Mouse (Mus musculus) heart, postnatal 36 days (tissue): Measurements from ENCODE around the gene Foxp3. TPM values are rescaled to one million over a fixed set of nuclear protein-coding genes. Genes with fewer than 3 reads are reported as not detected.
A peak's percentile ranks its signal among the peaks of the same experiment; 100 is the strongest.

Experiments
- DNase-seq, 2 experiments: peaks; one replicate each; pipeline ENCODE4 v3.0.0; 2021 to 2022
- intact Hi-C: fragments of 180-260 bp; cut with DNase I; formaldehyde crosslinking; loops from one replicate; pipeline ENCODE4 v1.15.1; 2025
- total RNA-seq, 2 experiments: library from RNA; stranded (reverse); gene quantifications; 2 replicates each; pipeline ENCODE4 v1.2.3; 2021

Gene Foxp3
- total RNA-seq: not detected

DNA sequence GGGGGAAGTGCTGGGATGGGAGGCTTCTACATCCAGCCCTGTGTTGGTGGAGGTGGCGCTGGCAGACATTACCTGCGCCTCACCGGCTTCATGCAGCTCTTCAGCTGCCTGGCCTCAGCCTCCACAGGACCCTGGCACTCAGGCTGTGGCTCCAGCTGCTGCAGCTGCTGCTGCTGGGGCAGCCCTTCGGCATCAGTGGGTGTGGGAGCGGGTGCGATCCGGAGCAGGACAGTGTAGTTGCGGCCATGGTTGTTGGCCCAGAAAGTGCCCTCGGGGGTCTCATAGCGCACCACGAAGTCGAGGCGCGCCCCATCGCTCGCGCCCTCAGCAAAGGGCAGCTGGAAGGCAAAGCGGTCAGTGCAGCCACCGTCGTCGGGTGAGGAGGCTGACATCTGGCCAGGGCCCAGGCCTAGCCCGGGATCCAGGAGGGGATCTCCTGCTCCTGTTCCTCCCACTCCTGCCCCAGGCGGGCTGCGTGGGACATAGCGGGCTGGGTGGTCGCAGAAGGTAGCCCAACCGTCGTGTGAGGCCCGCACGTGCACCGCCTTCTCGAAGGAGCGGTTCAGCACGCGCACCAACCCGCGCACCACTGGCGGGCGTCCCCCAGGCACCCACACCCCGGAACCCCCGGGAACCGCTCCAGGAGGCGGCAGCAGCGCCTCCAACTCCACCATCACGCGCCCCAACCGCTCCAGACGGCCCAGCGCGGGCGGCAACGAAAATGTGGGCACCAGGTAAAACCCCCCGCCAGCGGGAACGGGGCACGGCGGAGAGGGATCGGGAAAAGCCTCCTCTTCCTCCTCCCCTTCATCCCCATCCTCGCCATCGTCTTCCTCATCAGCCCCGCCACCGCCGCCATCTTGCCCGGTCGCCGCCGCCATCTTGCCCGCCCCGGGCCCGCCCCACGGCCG, at the start of gene Foxp3:
Gene Foxp3 (plus strand): TSS at position 469 of the 911 bp plus-strand sequence.
- intact Hi-C loops: loop anchor here (10.0 kb wide), 2 partner anchors 121 to 249 kb away; partner anchors contain the start of gene Gpkow
- peak; percentile 10 to 50 for DNase-seq

DNA sequence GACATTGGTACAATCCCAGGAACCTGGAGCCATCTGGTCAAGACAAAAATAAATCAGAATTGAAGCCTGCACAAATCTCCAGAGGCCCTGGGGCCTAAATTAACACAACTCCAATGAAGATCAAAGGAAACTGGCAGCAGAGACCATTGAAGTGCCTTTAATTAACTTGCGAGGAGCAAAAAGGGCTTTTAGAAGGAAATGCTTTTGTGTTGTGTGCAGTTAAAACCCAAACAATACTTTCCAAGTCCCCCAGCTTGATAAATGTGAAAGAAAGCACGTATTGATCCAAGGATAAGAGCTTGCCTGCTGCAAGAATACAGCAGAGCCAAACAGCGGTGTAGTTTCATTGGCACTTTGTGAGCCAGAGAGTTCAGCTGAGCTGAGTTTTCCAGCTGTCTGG, 48.5 kb upstream of the Foxp3 start:
- no peak for DNase-seq
- intact Hi-C loops: no loop called here

DNA sequence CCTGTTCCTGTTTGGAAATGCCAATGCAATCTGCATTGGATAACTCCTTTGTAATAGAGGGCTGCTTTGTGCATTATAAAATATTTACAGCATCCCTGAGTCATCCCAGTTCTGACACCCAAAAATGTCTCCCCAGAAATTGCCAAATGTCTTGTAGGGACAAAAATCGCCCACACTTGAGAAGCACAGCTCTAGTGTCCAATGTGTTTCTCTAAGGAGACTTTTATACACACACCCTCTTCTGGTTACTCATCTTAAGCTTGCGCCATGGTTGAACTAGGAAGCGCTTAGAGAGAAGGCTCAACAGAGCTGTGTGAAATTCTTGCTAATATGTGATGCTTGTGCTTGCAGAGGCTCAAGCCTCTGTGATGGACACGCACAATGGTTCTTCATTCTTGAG, 20.0 kb upstream of the Foxp3 start:
- intact Hi-C loops: no loop called here
- DNase-seq: no peak

DNA sequence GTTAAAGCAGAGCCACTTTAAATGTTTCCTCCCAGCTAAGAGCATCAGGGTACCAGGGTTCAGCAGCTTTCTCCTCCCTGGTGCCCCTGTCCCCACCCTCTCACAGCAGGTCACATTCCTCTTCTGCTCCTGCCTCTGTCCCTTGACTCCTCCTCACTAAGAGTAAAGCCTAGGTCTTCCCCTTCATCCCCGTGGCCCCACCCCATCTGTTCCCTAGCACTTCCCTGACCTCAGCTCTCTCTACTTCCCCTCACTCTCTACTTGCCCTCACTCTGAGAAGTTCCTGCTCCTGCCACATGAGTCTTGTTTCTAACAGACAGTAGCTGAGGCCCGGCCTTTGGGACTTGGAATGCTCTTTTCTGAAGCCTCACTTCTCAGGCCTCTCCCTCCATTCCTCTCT, 10.4 kb upstream of the Foxp3 start:
- intact Hi-C loops: no loop called here
- DNase-seq: no peak

DNA sequence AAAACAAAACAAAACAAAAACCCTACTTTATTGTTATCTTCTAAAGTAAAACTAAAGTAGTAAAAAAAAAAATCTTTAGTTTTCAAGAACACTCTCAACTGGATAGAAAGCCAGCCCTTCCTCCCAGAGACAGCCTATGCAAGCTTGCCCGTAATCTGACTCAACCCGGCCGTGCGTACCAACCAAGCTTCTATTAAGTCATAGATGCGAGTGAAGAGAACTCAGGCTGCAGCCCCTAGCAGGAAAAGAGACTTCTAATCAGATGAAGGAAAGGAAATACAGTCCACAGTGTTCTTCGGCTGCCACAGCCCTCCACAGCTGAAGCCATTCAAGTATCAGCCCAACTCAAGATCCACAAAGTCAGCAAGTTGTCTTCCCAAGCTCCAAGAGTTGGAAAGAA, 7.1 kb upstream of the Foxp3 start:
- no peak for DNase-seq
- intact Hi-C loops: no loop called here

DNA sequence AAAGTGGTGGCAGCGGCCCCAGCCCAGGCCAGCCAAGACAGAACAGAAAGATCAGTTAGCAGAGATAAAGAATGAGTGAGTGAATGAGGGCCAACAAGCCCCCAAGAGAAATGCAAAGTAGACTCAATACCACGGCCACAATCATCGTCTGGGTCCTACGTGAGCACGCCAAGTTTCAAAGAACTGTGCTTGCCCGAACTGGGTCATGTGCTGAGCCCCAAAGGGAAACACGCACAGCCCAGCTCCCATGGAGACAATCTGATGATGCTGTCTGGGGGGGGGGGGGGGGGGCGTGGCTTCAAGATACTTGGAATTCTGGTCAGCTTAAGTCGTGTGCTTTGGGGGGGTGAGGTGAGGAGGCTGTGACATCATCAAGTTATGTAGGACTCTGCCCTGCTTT, 6.0 kb upstream of the Foxp3 start:
- intact Hi-C loops: no loop called here

DNA sequence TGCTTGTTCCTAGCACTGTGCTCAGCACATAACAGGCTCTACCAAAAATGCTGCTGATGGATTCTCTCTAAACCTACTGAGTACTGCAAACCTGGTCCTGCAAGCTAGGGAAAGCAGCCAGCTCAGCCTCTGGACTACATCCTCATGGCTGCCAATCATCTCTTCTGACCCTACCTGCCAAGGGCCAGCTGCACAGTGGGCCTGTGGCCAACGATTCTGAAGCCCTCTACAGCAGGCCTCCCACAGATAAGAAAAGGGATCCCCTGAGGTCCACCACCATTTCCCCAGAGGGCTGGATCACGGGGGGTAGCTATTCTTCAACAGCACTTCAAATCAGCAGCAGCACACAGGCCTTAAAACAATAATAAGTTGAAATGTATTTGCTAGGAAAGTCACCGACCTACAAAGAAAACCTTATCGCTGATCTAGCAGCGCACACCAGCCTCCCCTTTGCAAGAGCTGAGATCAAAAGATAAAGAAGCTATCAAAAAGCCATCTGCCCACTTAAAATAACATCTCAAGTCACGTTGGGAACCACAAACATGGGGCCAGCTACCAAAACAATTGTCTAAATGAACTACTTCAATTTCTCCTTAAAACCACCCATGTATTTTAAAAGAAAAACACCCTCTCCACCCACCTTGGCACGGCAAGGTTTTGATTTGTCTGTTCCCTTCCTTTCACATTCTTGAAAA, 2.8 kb upstream of the Foxp3 start:
- DNase-seq: no peak
- intact Hi-C loops: loop anchor here (10.0 kb wide), 2 partner anchors 124 to 246 kb away; partner anchors contain the start of gene Gpkow

More for the DNA sequence above, 6.0 kb upstream of the Foxp3 start:
- DNase-seq: no peak

DNA sequence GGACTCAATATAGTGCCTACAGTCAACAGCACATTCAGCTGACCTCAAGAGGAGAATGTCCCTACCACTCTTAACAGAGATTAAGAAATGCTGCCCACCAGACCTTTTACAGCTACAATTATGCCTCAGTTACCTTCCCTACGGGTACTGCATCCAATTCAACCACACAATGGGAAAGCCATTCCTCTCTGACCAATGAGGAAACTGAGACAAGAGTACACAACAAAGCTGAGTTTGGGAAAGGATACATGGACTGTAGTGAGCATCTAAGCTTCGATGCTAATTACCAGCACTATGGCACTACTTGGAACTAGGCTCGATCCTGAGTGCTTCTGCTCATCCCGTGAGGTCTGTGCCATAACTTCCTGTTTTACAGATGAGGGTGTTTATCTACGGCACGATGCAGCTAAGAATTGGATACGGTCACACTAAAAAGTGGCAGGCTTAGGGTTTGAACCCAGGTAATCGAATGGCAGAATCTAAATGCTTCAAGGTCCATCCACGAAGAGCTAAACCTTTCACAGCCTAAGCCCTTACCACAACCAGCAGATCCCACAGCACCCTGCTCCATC, 1.8 kb upstream of the Foxp3 start:
- intact Hi-C loops: loop anchor here (10.0 kb wide), 2 partner anchors 123 to 247 kb away; partner anchors contain the start of gene Gpkow
- no peak for DNase-seq

DNA sequence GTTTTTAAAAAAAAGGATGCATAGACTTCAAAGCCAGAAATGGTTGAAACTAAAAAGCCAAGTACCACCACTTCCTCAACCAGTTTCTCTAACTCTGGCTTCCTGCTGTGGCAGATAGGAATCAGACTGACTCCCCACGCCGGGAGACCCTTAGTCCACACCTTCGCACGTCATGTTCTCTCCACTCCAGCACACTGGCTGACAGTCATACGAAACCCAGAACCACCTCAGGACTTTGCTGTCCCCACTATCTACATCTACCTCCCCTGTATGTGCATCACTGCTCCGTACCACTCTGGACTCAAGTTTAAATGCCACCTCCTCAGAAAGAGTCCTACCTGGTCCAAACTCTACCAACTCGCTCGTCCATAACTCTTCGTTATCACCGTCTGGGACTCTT, 978 bp upstream of the Foxp3 start:
- intact Hi-C loops: loop anchor here (10.0 kb wide), 2 partner anchors 122 to 248 kb away; partner anchors contain the start of gene Gpkow
- DNase-seq: no peak

DNA sequence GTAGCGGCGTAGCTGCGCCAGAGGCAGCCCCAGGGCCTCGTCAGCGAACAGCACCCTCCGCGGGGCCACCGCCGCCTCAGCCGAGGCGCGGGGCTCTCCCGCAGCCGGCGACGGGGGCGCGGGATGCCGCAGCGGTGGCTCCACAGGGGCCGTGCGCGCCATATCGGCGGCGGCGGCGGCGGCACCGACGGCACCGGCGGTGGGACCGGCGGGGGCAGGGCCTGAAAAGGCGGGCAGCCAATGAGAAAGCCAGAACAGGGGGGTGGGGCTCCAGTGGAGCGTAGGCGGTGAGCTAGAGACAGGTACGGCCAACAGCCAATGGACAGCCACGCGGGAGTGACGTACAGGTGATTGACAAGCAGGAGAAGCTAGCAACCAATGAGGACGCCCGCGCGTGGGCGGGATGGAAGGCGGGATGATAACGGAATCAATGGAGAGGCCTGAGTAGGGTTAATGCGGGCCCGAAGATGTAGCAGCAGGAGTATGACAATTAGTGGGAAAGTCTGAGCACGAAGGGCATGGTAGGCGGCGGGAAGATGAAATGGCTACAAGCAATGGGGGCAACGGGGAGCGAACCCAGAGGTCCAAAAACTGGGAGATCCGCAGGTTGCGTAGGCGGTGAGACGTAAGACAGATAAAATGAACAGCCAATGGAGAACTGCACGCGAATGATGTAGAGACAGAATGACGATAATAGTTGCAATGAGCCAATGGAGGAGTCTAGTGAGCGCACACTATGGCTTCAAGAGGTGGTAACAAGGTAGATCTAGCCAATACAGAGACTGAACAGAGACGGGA, 842 bp downstream of the Foxp3 start, which contains the start of gene Ppp1r3f:
Gene Ppp1r3f (minus strand): TSS at position 197 of the 798 bp plus-strand sequence.
- intact Hi-C loops: loop anchor here (10.0 kb wide), 2 partner anchors 121 to 249 kb away; partner anchors contain the start of gene Gpkow

DNA sequence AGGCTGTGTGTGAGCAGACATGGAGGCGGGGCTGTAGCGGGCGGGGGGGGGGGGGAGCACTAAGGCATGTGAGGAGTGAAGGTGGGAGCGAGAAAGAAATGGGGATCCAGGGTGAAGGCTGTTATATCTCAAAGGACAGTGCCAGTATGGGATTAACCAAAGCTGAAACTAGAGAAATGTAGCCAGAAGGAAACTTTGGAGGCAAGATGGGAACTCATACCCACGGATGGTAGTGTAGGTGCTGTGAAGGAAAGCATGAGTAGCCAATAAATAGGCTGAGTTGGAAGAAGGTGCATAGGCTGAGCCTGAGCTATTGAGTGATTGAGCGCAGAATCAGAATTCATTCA, 1.4 kb downstream of the Foxp3 start:
- intact Hi-C loops: loop anchor here (10.0 kb wide), 2 partner anchors 120 to 250 kb away; partner anchors contain the start of gene Gpkow
- no peak for DNase-seq

More for the DNA sequence above, 842 bp downstream of the Foxp3 start, which contains the start of gene Ppp1r3f:
- DNase-seq: peak; percentile 84 to 86

DNA sequence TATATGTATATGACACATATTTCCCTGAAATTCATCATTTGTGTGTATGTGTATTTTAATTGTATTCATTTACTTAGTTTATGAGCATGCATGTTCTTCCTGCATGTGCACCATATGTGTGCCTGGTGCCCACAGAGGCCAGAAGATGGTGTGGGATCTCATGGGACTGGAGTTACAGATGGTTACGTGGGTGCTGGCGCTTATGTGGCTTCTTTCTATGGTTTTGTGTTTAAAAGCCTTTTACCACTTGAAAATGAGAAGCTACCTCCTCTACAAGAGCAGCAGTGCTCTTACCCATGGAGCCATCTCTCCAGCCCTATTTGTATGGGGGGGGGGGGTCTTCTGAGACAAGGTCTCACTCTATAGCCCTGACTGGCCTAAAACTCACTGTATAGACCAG, 7.7 kb downstream of the Foxp3 start:
- DNase-seq: no peak
- intact Hi-C loops: no loop called here

DNA sequence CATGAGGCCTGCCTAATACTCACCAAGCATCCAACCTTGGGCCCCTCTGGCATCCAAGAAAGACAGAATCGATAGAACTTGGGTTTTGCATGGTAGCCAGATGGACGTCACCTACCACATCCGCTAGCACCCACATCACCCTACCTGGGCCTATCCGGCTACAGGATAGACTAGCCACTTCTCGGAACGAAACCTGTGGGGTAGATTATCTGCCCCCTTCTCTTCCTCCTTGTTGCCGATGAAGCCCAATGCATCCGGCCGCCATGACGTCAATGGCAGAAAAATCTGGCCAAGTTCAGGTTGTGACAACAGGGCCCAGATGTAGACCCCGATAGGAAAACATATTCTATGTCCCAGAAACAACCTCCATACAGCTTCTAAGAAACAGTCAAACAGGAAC, 10.4 kb downstream of the Foxp3 start:
- intact Hi-C loops: no loop called here
- no peak for DNase-seq

DNA sequence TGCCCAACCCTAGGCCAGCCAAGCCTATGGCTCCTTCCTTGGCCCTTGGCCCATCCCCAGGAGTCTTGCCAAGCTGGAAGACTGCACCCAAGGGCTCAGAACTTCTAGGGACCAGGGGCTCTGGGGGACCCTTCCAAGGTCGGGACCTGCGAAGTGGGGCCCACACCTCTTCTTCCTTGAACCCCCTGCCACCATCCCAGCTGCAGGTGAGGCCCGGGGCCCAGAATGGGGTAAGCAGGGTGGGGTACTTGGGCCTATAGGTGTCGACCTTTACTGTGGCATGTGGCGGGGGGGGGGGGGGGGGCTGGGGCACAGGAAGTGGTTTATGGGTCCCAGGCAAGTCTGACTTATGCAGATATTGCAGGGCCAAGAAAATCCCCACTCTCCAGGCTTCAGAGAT, 12.9 kb downstream of the Foxp3 start:
- DNase-seq: no peak
- intact Hi-C loops: no loop called here

DNA sequence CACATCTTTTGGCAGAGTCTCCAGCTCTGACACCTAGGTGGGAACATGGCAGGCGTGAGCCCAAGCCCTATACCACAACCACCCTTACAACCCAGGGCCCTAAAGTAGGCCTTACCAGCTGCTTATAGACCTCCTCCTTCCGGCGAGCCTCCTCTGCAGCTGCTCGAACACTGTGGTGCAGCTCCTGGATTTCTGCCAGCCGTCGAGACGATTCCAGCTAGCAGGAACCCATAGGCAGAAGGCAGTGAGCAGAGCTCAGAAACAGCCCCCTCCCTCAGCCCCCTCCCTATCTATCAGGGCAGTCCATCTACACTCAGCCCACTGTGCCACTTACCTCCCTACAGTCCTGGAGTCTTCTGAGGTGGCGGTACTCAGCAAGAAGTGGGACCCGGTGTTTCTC, 21.9 kb downstream of the Foxp3 start:
- DNase-seq: no peak
- intact Hi-C loops: no loop called here

DNA sequence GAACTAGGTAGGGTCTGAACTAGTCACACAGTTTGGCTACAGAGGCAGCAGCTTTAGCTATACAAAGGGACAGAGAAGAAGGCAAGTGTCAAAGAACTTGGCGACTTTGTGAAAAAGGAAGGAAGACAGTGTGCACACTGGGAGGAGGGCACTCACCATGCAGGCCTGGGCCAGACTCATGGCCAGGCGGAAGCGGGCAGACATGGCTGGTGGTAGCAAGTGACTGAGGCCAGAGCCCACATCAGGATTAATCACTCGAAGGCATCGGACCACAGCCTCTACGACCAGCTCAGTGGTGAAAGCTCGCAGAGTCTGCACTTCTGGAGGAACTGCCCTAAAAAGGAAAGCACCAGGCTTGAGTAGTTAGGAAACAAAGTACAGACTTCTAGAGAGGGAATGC, 30.6 kb downstream of the Foxp3 start:
- intact Hi-C loops: no loop called here

DNA sequence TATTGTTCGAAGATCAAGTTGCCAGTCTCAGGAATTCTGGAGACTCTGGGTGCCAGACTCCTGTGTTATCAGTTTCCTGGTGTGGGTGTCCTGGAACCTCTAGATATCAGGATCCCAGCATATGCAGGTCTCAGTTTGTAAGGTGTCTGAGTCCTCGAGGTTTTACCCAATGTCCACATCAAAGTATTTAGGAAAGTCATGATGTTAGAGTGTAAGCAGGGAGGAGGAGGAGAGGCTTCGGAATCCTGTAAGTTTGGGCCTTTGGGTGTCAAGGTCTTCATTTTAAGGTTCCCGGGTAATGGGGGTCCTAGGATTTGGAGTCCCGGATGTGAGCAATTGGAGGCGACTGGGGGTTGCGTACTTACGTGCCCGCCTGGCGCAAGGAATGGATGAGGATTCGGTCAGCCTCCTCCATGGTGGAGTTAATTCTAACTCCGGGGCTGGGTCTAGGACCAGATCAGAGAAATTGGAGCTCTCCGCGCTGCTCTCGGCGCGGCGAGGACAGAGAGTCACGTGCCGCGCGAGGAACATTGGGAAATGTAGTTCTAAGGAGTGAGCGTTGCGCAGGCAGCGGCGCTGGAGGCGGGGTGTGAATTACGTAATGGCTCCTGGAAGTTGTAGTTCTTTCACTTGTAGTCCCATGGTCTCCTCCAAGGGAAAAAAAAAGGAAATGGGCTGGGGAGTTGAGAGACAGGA, 31.6 kb downstream of the Foxp3 start, which contains the start of gene Ccdc22:
Gene Ccdc22 (minus strand): TSS at position 639 of the 696 bp plus-strand sequence.
- peak; percentile 76 to 79 for DNase-seq
- intact Hi-C loops: loop anchor here (5.0 kb wide), 1 partner anchor 92 kb away; the partner anchor contains the start of gene Gpkow

More for the DNA sequence above, 30.6 kb downstream of the Foxp3 start:
- DNase-seq: no peak

DNA sequence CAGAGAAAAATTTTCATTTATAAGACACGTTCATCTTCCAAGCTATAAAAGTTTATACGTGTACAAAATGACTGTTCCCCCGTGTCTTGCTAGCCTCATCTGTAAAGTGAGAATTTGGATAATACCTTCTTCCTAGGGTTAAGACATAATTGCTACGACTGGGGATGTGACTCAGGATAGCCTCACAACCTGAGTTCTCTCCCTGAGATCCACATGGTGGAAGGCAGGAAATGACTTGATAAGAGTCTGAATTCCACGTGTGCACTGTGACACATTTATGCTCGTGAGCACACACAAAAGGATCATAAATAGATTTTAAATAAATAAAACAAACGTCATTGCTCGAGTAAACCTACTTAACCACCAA, 32.1 kb downstream of the Foxp3 start:
- intact Hi-C loops: loop anchor here (5.0 kb wide), 1 partner anchor 92 kb away; the partner anchor contains the start of gene Gpkow
- no peak for DNase-seq

DNA sequence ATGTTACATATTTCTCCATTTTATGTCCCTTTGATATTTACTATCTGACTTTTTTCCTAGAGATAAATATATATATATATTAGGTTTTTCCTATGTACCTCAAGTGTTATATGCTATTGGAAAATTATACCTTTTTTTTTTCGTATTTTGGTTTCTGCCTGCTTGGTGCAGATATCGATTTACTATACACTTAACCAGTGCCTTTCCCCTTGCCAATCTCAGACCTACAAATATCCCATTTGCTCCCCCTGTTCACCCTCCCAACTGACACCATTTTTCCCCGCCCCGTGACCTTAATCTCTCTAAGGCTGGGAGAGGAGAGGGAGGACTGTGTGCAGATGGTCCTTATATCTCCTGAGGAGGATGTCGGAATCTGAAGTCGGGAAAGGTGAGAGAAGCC, 33.3 kb downstream of the Foxp3 start, which contains the start of gene Cacna1f:
Gene Cacna1f (plus strand): TSS at position 301 of the 400 bp plus-strand sequence.
- intact Hi-C loops: loop anchor here (5.0 kb wide), 1 partner anchor 91 kb away; the partner anchor contains the start of gene Gpkow
- DNase-seq: no peak
